8 mouse cellular contexts compared by ENCODE assay signal in the genomic region with DNA sequence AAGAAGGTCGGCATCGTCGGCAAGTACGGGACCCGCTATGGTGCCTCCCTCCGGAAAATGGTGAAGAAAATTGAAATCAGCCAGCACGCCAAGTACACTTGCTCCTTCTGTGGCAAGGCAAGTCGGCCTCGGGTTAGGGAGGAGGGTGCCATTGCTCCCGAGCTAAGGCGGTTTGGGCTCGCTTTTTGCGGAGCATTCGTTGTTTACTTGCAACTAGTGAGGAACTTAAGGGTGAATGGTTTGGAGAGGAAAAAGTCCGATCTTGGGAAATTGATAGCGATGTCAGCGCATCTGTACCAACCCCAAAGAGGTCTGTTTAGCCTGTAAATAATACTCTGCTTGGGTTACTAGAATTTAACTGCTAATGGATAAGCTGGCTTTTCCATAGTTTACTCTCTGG. TPM values are rescaled to one million over a fixed set of nuclear protein-coding genes. Genes with fewer than 3 reads are reported as not detected.
DNase-seq lines count a peak whose midpoint lies in the region; ATAC-seq and TF ChIP-seq lines count a peak whose summit lies in the region.

No protein-coding gene starts in this region.

- H3K4me2 ChIP-seq in heart, embryonic 14.5 days (ENCODE audit: low read length) = peak overlapping the region; percentile 88
- H3K4me2 ChIP-seq in forebrain, embryonic 11.5 days (ENCODE audit: low read depth, low read length, severe bottlenecking) = peak overlapping the region; percentile 87
- H3K4me2 ChIP-seq in stomach, embryonic 14.5 days (replicated peaks; ENCODE audit: low read depth, low read length) = peak overlapping the region; percentile 77

- DNase-seq in heart, postnatal 14 days = no peak
- DNase-seq in MEL (ENCODE audit: low read depth, low spot score) (peak; percentile 46), liver (peak; percentile 42)
- no peak for DNase-seq in forebrain, embryonic 11.5 days (ENCODE audit: low spot score)
- no peak for DNase-seq in gastrocnemius, postnatal 25 days
- no peak for DNase-seq in cerebellum, adult 9-11 months

- TF ChIP-seq POLR2A in MEL (IDR thresholded peaks at IDR 0.05; ENCODE audit: control insufficient read depth in 1 of 2, insufficient read depth in 1 of 2, low read depth in 1 of 2, low read length in 2 of 2, poor library complexity in 1 of 2) = no peak; a peak in 1 of 4 replicates

- intact Hi-C loops in heart, postnatal 14 days (cut with DNase I) = loop anchor here (10.0 kb wide), 2 partner anchors 397 to 563 kb away; no protein-coding TSS in a partner anchor

- no peak for TF ChIP-seq RAD21 in MEL (IDR thresholded peaks at IDR 0.05; ENCODE audit: low read depth, low read length)

- H3K79me2 ChIP-seq in MEL (ENCODE audit: control insufficient read depth, insufficient read depth, low read length, poor library complexity) = peaks cover 22% of the 10 kb centered on the region

- WGBS in heart, embryonic 14.5 days = 1% methylated on average over 17 of the region's 17 CpGs
- WGBS in forebrain, embryonic 11.5 days = 2% methylated on average over 17 of the region's 17 CpGs
- under 1% methylated on average over 17 of the region's 17 CpGs for WGBS in stomach, embryonic 14.5 days

- peaks cover 38% of the 10 kb centered on the region for H3K36me3 ChIP-seq in heart, embryonic 14.5 days (ENCODE audit: control insufficient read depth, insufficient read depth, low read length)
- peaks cover 11 to 28% of the 10 kb centered on the region in 2 experiments for H3K36me3 ChIP-seq in MEL (ENCODE audit: control insufficient read depth in 1 of 2, insufficient read depth in 2 of 2, low read length in 2 of 2)
- no peaks in the 10 kb centered on the region; the same call in 1 of the 2 replicates for H3K36me3 ChIP-seq in forebrain, embryonic 11.5 days (ENCODE audit: control insufficient read depth, insufficient read depth, low read length)
- H3K36me3 ChIP-seq in stomach, embryonic 14.5 days (ENCODE audit: control insufficient read depth, insufficient read depth, low read length) = peaks cover 26% of the 10 kb centered on the region; the same call in 1 of the 2 replicates

- ATAC-seq in heart, embryonic 14.5 days (ENCODE audit: insufficient number of reproducible peaks, insufficient read depth, low FRiP score, low read depth) = no peak
- ATAC-seq in forebrain, embryonic 11.5 days (replicated peaks; ENCODE audit: low FRiP score) = 0 out of 2 replicates have a peak, but pooled peaks have one; percentile 1
- no peak for ATAC-seq in stomach, embryonic 14.5 days (ENCODE audit: insufficient number of reproducible peaks, insufficient read depth, low FRiP score, low read depth)

- H3K4me1 ChIP-seq in heart, embryonic 14.5 days (ENCODE audit: control insufficient read depth in 2 of 2, insufficient read depth in 2 of 2, low read length in 2 of 2) = peaks cover 5 to 9% of the 10 kb centered on the region in 2 experiments
- peaks cover 7 to 13% of the 10 kb centered on the region in 2 experiments; a peak in 3 of 4 replicates for H3K4me1 ChIP-seq in MEL (ENCODE audit: control insufficient read depth in 1 of 2, insufficient read depth in 2 of 2, low read length in 2 of 2)
- peaks cover 2% of the 10 kb centered on the region; the same call in 1 of the 2 replicates for H3K4me1 ChIP-seq in forebrain, embryonic 11.5 days (replicated peaks; ENCODE audit: control insufficient read depth, insufficient read depth, low read length)
- H3K4me1 ChIP-seq in stomach, embryonic 14.5 days (ENCODE audit: control insufficient read depth, insufficient read depth, low read length) = peaks cover 5% of the 10 kb centered on the region; the same call in 1 of the 2 replicates

- H3K9me3 ChIP-seq in heart, embryonic 14.5 days (ENCODE audit: control insufficient read depth, low read length) = no peaks in the 10 kb centered on the region
- H3K9me3 ChIP-seq in MEL (replicated peaks; ENCODE audit: insufficient read depth, low read length) = no peaks in the 10 kb centered on the region
- H3K9me3 ChIP-seq in forebrain, embryonic 11.5 days (ENCODE audit: control insufficient read depth, low read length) = no peaks in the 10 kb centered on the region
- no peaks in the 10 kb centered on the region for H3K9me3 ChIP-seq in stomach, embryonic 14.5 days (ENCODE audit: control insufficient read depth, low read depth, low read length)

- peak overlapping the region; percentile 50 to 87 for H3K27ac ChIP-seq in heart, embryonic 14.5 days (replicated peaks in 1 of 2; ENCODE audit: control insufficient read depth in 1 of 2, insufficient read depth in 1 of 2, low read depth in 2 of 2, low read length in 2 of 2)
- H3K27ac ChIP-seq in MEL (ENCODE audit: control insufficient read depth, low read depth, low read length) = peak overlapping the region; percentile 81
- H3K27ac ChIP-seq in forebrain, embryonic 11.5 days (ENCODE audit: low read depth, low read length) = no peak overlapping the region
- peak overlapping the region; percentile 74 for H3K27ac ChIP-seq in stomach, embryonic 14.5 days (ENCODE audit: low read length)

- no peaks in the 10 kb centered on the region for H3K27me3 ChIP-seq in heart, embryonic 14.5 days (ENCODE audit: control insufficient read depth, insufficient read depth, low read length)
- no peaks in the 10 kb centered on the region for H3K27me3 ChIP-seq in MEL (ENCODE audit: control insufficient read depth in 1 of 2, insufficient read depth in 2 of 2, low read length in 2 of 2)
- no peaks in the 10 kb centered on the region for H3K27me3 ChIP-seq in forebrain, embryonic 11.5 days (ENCODE audit: control insufficient read depth, insufficient read depth, low read length)
- H3K27me3 ChIP-seq in stomach, embryonic 14.5 days (ENCODE audit: control insufficient read depth, insufficient read depth, low read length) = no peaks in the 10 kb centered on the region

- H3K4me3 ChIP-seq in heart, embryonic 14.5 days (ENCODE audit: control insufficient read depth in 1 of 2, insufficient read depth in 1 of 2, low read depth in 1 of 2, low read length in 2 of 2) = peak overlapping the region; percentile 53 to 79
- peak overlapping the region; percentile 53 to 97 for H3K4me3 ChIP-seq in MEL (ENCODE audit: control insufficient read depth in 1 of 2, insufficient read depth in 1 of 2, low read depth in 2 of 2, low read length in 2 of 2)
- peak overlapping the region; percentile 71 for H3K4me3 ChIP-seq in forebrain, embryonic 11.5 days (ENCODE audit: low read depth, low read length)
- peak overlapping the region; percentile 73 for H3K4me3 ChIP-seq in stomach, embryonic 14.5 days (ENCODE audit: low read depth, low read length)

- TF ChIP-seq CTCF in MEL (IDR thresholded peaks at IDR 0.05 in 2 of 3, conservative IDR thresholded peaks at IDR 0.05 in 1 of 3; ENCODE audit: control insufficient read depth in 1 of 3, insufficient read depth in 1 of 3, low read depth in 2 of 3, low read length in 3 of 3, poor library complexity in 1 of 3, severe bottlenecking in 1 of 3) = no peak

- no peak for TF ChIP-seq EP300 in MEL (IDR thresholded peaks at IDR 0.05; ENCODE audit: low read depth in 1 of 2, low read length in 2 of 2)

- H3K9ac ChIP-seq in heart, embryonic 14.5 days (ENCODE audit: low read length) = peak overlapping the region; percentile 94
- peak overlapping the region; percentile 100 for H3K9ac ChIP-seq in MEL (ENCODE audit: control insufficient read depth, low read depth, low read length, poor library complexity, severe bottlenecking)
- peak overlapping the region; percentile 86 for H3K9ac ChIP-seq in forebrain, embryonic 11.5 days (ENCODE audit: low read length)
- peak overlapping the region; percentile 86 for H3K9ac ChIP-seq in stomach, embryonic 14.5 days (replicated peaks; ENCODE audit: low read depth, low read length)

TF ChIP-seq in MEL, 35 proteins besides CTCF, POLR2A, EP300 and RAD21:
- TF ChIP-seq CHD1 (IDR thresholded peaks at IDR 0.05; ENCODE audit: low read depth, low read length) (peak; percentile 88; the same call in 1 of the 2 replicates), MEF2A (IDR thresholded peaks at IDR 0.05; ENCODE audit: extremely low read depth, insufficient replicate concordance, low read depth, low read length, poor library complexity, severe bottlenecking) (no peak)
TF ChIP-seq in MEL: peak in this region for 1.

RNA-seq across cellular contexts. Expression of gene Rpl37a, which starts 0.6 kb away (rescaled TPM):
- polyA plus RNA-seq in heart, embryonic 14.5 days (2014; fragmentation: Nextera tagmentation; extraction: Ambion mirVana) = 1,232 and 1,383 TPM in 2 replicates
- total RNA-seq in heart, postnatal 14 days (2021) = 100 to 1,000 TPM; 632 to 681 TPM
- total RNA-seq in MEL (2012; rRNA removed) = 2,301 and 2,623 TPM in 2 replicates
- 1,000 to 10,000 TPM; 1,104 to 4,601 TPM for polyA plus RNA-seq in MEL (2012; ENCODE audit: insufficient read depth in 1 of 2, insufficient read length in 2 of 2, low read depth in 1 of 2, low replicate concordance in 2 of 2, missing spikeins in 1 of 2)
- 1,332 and 1,456 TPM in 2 replicates for polyA plus RNA-seq in forebrain, embryonic 11.5 days (2014; fragmentation: Nextera tagmentation; extraction: Ambion mirVana)
- 2,303 and 2,476 TPM in 2 replicates for polyA plus RNA-seq in stomach, embryonic 14.5 days (2014; fragmentation: Nextera tagmentation; extraction: Ambion mirVana)
- total RNA-seq in gastrocnemius, postnatal 25 days (2021) = 100 to 1,000 TPM; 500 to 526 TPM

RNA-seq across cellular contexts. Expression of gene Ankar, which starts 11.3 kb away (rescaled TPM):
- not detected in 2 replicates for polyA plus RNA-seq in heart, embryonic 14.5 days (2014; fragmentation: Nextera tagmentation; extraction: Ambion mirVana)
- total RNA-seq in heart, postnatal 14 days (2021) = not detected
- total RNA-seq in MEL (2012; rRNA removed) = not detected in 2 replicates
- not detected for polyA plus RNA-seq in MEL (2012; ENCODE audit: insufficient read depth in 1 of 2, insufficient read length in 2 of 2, low read depth in 1 of 2, low replicate concordance in 2 of 2, missing spikeins in 1 of 2)
- not detected in 2 replicates for polyA plus RNA-seq in forebrain, embryonic 11.5 days (2014; fragmentation: Nextera tagmentation; extraction: Ambion mirVana)
- not detected in 2 replicates for polyA plus RNA-seq in stomach, embryonic 14.5 days (2014; fragmentation: Nextera tagmentation; extraction: Ambion mirVana)
- total RNA-seq in gastrocnemius, postnatal 25 days (2021) = not detected

Comparison
In these comparisons a context has a peak if more than half of its experiments do, and no peak if none do; other contexts are left out.
1. DNase-seq: peak in MEL (single experiment) and liver (single experiment); none in heart, postnatal 14 days (0 of 2), forebrain, embryonic 11.5 days (single experiment), gastrocnemius, postnatal 25 days (single experiment) and cerebellum, adult 9-11 months (single experiment).
2. Peak in every context shown above with its lines, with median percentiles within 50 percentile points of each other: H3K4me2 ChIP-seq, H3K4me3 ChIP-seq and H3K9ac ChIP-seq.